Mouse (Mus musculus) hindbrain, embryonic 13.5 days (tissue): ENCODE measurements around the gene Rgs6. TPM values are rescaled to one million over a fixed set of nuclear protein-coding genes. Genes with fewer than 3 reads are reported as not detected.

ENCODE experiments used
- ATAC-seq: fragments of 200-750 bp; cut with Nextera tagmentation; 2 replicates; pipeline ENCODE4 v1.8.0; 2017; ENCODE audit warnings: moderate TSS enrichment; ENCODE audit not compliant: low FRiP score
- H3K27ac ChIP-seq: fragments of 300-500 bp; sonication (generic); 2 replicates; pipeline ENCODE4 v1.5.1; 2015; ENCODE audit warnings: inconsistent platforms, mild to moderate bottlenecking, moderate library complexity
- H3K27me3 ChIP-seq: fragments of 300-500 bp; sonication (generic); 2 replicates; pipeline ENCODE4 v1.6.1; 2015; ENCODE audit warnings: mild to moderate bottlenecking, inconsistent platforms
- H3K36me3 ChIP-seq: fragments of 300-500 bp; sonication (generic); 2 replicates; pipeline ENCODE4 v1.6.1; 2015; ENCODE audit warnings: mild to moderate bottlenecking, inconsistent platforms
- H3K4me1 ChIP-seq: fragments of 300-500 bp; sonication (generic); replicated peaks from 2 replicates; pipeline ENCODE4 v1.6.1; 2015; ENCODE audit warnings: inconsistent platforms
- H3K4me2 ChIP-seq: fragments of 300-500 bp; sonication (generic); 2 replicates; pipeline ENCODE4 v1.6.1; 2015; ENCODE audit warnings: inconsistent platforms, mild to moderate bottlenecking, moderate library complexity
- H3K4me3 ChIP-seq: fragments of 300-500 bp; sonication (generic); 2 replicates; pipeline ENCODE4 v1.5.1; 2015; ENCODE audit warnings: mild to moderate bottlenecking, inconsistent platforms
- H3K9ac ChIP-seq: fragments of 300-500 bp; sonication (generic); 2 replicates; pipeline ENCODE4 v1.6.1; 2015; ENCODE audit warnings: mild to moderate bottlenecking, inconsistent platforms
- H3K9me3 ChIP-seq: fragments of 300-500 bp; sonication (generic); 2 replicates; pipeline ENCODE4 v1.6.1; 2016; ENCODE audit warnings: inconsistent platforms
- WGBS: fragments of 180-500 bp; shearing (Covaris S2); methylation state at CpG from one replicate; pipeline ENCODE4 v1.1.7; 2015; 5-methylcytosine and 5-hydroxymethylcytosine counted together
- polyA plus RNA-seq: library from polyadenylated mRNA; unstranded; fragments of >200 nt; fragmentation: Nextera tagmentation; extraction: Ambion mirVana; gene quantifications from 2 replicates; pipeline ENCODE4 v1.2.1, GENCODE M21; 2015

Gene Rgs6
- polyA plus RNA-seq = 7.1 and 7.4 TPM in 2 replicates

DNA sequence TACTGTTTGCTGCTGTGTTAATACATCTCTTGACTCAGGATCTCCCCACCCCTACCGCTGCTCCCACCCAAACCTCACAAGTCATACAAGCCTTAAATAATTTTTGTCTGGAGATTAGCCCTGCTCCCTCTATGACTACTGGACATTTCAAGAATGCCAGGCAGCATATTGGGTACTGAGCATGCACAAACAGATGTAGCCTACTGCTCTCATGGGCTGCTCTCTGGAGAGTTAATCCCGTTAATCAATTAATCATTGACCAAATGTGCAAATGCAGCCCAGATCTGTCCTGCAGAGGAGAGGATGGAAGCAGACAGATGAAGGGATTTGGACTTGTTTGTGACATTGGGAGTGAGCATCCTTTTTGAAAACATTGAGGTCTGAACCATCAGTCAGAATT is at the start of gene Rgs6:
Gene Rgs6 (plus strand): TSS at position 276 of the 400 bp plus-strand sequence.
- Histone ChIP-seq H3K36me3 (no peaks in the 10 kb centered on the region), H3K4me3 (no peak within 1 kb of the TSS), H3K27ac (no peak within 1 kb of the TSS), H3K9ac (no peak within 1 kb of the TSS), H3K9me3 (no peaks in the 10 kb centered on the region), H3K4me2 (peak within 1 kb of the TSS; percentile 10; the same call in 1 of the 2 replicates), H3K4me1 (peaks cover 19% of the 10 kb centered on the region), H3K27me3 (no peaks in the 10 kb centered on the region)
- no peak for ATAC-seq
- 78% methylated on average over 2 of the region's 2 CpGs for WGBS

DNA sequence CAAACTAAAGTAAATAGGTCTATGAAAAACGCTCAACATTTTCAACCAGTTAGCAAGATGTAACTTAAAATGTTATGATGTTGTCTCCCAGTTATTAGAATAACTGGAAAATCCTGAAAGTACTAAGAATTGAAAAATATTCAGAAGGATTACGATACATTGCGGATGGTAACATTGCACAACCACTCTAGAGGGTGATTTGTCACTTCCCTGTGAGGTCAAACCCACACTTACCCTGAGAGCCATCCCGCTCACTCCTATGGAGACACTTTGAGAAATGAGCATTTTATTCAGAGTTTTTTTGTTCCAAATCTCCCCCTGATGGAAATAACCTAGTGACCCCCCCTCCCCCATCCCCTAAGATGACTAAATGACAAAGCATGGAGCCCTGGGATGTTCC is 41.0 kb upstream of the Rgs6 start:
- no peaks in the 10 kb centered on the region for H3K36me3 ChIP-seq
- H3K9ac ChIP-seq = no peak overlapping the region
- no peak overlapping the region for H3K27ac ChIP-seq
- H3K27me3 ChIP-seq = no peaks in the 10 kb centered on the region
- no peak overlapping the region for H3K4me3 ChIP-seq
- ATAC-seq = no peak
- 80% methylated on average over 4 of the region's 4 CpGs for WGBS
- H3K9me3 ChIP-seq = peaks cover 13% of the 10 kb centered on the region; the same call in 1 of the 2 replicates
- H3K4me2 ChIP-seq = no peak overlapping the region
- no peaks in the 10 kb centered on the region for H3K4me1 ChIP-seq

DNA sequence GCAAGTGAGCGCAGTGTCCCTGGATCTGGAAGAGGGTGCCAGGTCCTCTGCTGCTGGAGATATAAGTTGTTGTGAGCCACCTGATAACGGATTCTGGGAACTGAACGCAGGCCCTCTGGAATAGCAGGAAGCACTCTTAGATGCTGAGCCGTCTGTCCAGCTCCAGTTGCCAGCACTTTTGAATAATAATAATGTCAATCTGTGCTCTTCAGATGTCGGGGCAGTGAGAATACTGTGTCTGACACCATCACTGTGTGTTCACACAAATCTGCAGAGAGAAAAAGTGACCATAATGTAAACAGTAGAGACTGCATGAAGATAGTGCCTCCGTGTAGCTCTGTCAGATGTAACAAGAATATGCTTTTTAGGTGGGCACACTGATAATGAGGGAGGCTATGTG is 38.9 kb upstream of the Rgs6 start:
- Histone ChIP-seq H3K4me2 (no peak overlapping the region), H3K4me3 (no peak overlapping the region), H3K36me3 (no peaks in the 10 kb centered on the region), H3K4me1 (no peaks in the 10 kb centered on the region), H3K27ac (no peak overlapping the region), H3K9me3 (peaks cover 13% of the 10 kb centered on the region; the same call in 1 of the 2 replicates), H3K9ac (no peak overlapping the region), H3K27me3 (no peaks in the 10 kb centered on the region)
- no peak for ATAC-seq
- WGBS = 83% methylated on average over 6 of the region's 6 CpGs

DNA sequence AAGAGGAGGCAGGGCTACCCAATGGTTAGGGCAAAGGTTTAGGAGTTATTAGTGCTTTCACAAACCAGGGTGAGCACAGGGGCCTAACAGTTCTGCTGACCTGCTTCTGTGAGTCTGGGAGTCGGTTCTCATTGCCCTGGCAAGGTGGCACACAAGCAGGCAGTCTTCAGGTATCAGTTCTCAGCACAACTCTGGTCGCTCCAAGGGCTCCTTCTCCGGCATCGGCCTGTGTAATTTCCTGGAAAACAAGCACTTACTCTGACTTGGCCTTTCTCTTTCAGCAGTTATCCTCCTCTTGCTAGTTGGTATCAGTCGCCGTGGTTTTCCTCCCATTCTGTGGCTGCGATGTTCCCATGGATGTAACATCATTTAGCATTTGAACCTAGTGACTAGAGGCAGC is 38.0 kb upstream of the Rgs6 start:
- no peak for ATAC-seq
- Histone ChIP-seq H3K4me2 (no peak overlapping the region), H3K27me3 (no peaks in the 10 kb centered on the region), H3K36me3 (no peaks in the 10 kb centered on the region), H3K4me1 (no peaks in the 10 kb centered on the region), H3K9me3 (peaks cover 13% of the 10 kb centered on the region; the same call in 1 of the 2 replicates), H3K27ac (no peak overlapping the region), H3K9ac (no peak overlapping the region), H3K4me3 (no peak overlapping the region)
- 88% methylated on average over 7 of the region's 7 CpGs for WGBS

DNA sequence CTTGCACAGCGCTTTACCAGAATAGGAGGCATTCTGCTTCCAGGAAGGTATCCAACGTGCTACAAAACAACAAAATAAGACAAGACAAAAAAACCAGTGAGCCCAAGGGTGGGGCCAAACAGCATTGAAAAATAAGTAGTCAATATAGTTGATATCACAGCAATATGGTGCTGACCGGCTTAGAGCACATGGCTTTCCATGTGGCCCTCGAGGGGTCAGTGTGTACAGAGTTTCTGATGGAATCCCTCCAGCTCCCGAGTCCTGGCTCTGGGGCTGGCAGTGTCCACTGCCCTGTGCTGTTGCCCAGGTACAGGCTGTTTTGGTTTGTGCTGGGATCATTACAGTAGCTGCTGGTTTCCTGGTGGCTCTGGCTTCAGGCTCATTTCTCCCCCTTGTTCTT is 35.7 kb upstream of the Rgs6 start:
- Histone ChIP-seq H3K9me3 (peaks cover 13% of the 10 kb centered on the region; the same call in 1 of the 2 replicates), H3K27ac (no peak overlapping the region), H3K9ac (no peak overlapping the region), H3K36me3 (no peaks in the 10 kb centered on the region), H3K4me1 (no peaks in the 10 kb centered on the region), H3K27me3 (no peaks in the 10 kb centered on the region), H3K4me2 (no peak overlapping the region), H3K4me3 (no peak overlapping the region)
- no peak for ATAC-seq
- WGBS = 92% methylated on average over 5 of the region's 5 CpGs

DNA sequence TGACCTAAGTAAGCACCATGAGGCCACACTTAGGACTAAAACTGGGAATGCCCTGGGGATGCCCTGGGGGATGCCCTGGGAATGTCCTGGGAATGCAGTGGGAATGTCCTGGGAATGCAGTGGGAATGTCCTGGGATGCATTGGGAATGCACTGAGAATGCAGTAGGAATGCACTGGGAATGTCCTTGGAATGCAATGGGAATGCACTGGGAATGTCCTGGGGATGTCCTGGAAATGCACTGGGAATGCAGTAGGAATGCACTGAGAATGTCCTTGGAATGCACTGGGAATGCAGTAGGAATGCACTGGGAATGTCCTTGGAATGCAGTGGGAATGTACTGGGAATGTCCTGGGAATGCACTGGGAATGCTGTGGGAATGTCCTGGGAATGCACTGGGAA is 25.2 kb upstream of the Rgs6 start:
- Histone ChIP-seq H3K4me2 (no peak overlapping the region), H3K36me3 (no peaks in the 10 kb centered on the region), H3K4me3 (no peak overlapping the region), H3K9ac (no peak overlapping the region), H3K4me1 (no peaks in the 10 kb centered on the region), H3K27me3 (no peaks in the 10 kb centered on the region), H3K27ac (no peak overlapping the region), H3K9me3 (no peaks in the 10 kb centered on the region)
- ATAC-seq = no peak

DNA sequence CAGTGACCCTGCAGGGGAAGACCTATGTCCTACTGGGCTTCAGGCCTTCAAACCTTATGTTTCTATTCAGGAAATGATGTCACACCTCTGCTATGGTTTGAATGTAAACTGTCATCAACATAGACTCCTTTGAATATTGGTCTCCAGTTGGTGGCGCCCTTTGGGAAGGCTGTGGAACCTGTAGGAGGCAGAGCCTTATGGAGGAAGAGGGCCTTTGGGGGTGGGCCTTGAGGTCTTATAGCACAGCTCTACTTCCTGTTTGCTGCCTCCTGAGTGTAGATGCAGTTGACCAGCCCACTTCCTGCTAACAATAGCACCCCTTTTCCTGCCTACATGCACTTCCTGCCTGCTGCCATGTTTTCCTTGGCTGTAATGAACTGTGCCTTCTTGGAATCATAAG is 19.7 kb upstream of the Rgs6 start:
- Histone ChIP-seq H3K27ac (0 out of 2 replicates have a peak overlapping the region, but pooled peaks have one; percentile 58), H3K4me3 (no peak overlapping the region), H3K27me3 (no peaks in the 10 kb centered on the region), H3K4me2 (no peak overlapping the region), H3K36me3 (no peaks in the 10 kb centered on the region), H3K4me1 (no peaks in the 10 kb centered on the region), H3K9ac (no peak overlapping the region), H3K9me3 (no peaks in the 10 kb centered on the region)
- 100% methylated on average over 1 of the region's 1 CpGs for WGBS
- ATAC-seq = no peak

DNA sequence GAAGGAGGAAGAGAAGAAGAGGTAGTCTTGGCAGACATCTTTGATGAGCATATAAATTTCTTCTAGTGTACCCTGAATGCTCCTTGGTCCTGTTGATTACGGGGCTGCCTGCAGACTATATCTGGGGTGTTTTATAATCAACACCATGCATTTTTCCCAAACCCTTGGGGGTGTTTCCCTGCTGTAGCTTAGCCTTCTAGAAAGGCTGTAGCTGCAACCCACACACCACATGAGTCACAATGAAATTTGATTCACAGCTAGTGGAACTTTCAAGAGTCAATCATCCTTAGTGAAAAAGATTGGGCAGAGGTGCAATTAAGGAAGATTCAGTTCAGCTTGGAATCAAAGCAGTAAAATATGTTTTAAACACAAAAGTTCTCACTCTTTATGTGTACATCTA is 15.4 kb upstream of the Rgs6 start:
- 87% methylated on average over 1 of the region's 1 CpGs for WGBS
- H3K9me3 ChIP-seq = no peaks in the 10 kb centered on the region
- H3K27me3 ChIP-seq = no peaks in the 10 kb centered on the region
- no peaks in the 10 kb centered on the region for H3K4me1 ChIP-seq
- no peak overlapping the region for H3K4me3 ChIP-seq
- H3K4me2 ChIP-seq = no peak overlapping the region
- ATAC-seq = no peak
- no peak overlapping the region for H3K9ac ChIP-seq
- no peak overlapping the region for H3K27ac ChIP-seq
- H3K36me3 ChIP-seq = no peaks in the 10 kb centered on the region

DNA sequence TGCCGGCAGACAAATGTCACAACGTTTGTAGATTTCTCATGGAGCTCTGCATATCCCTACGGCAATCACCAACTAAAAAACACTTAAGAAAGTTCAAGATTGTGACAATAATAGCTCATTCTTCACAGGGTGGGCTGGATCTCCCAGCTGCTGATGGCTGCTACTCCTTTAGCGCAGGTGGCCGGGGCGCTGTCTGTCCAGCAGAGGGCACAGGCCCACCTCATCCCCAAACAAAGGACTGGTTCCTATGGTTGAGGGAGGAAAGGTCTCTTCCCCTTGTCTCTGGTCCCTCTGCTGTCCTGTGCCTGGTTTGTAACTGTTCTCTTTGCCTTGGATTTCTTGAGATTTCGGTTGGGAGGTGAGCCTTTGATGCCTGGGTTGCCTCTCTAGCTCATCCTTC is 1.5 kb upstream of the Rgs6 start:
- H3K9ac ChIP-seq = no peak overlapping the region
- no peaks in the 10 kb centered on the region for H3K36me3 ChIP-seq
- no peak overlapping the region for H3K27ac ChIP-seq
- no peak overlapping the region for H3K4me3 ChIP-seq
- H3K27me3 ChIP-seq = no peaks in the 10 kb centered on the region
- no peak overlapping the region for H3K4me2 ChIP-seq
- no peaks in the 10 kb centered on the region for H3K9me3 ChIP-seq
- H3K4me1 ChIP-seq = peaks cover 19% of the 10 kb centered on the region
- no peak for ATAC-seq
- 52% methylated on average over 7 of the region's 7 CpGs for WGBS

DNA sequence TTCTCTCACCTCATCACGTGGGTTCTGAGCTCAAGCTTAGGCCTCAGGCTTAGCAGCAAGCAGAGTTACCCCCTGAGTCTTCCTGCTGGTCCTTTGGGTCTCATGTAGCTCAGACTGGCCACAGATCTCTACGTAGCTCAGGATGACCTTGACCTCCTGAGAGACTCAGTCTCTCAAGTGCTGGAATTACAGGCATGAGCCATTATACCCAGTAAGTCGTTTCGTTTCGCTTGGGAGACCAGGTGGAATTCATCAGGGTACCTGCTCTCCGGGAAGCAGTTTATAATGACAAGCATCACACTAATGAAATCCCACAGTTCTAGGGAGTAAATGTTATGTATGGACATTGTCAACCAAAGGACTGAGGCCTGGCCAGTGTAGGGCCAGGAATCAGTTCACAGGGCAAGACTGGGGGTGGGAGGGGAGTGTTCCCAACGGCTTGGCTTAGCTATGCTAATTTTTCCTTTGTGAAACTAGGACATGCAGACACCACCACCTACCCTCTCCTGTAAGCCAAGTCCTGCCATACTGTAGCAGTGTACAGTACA is 670 bp upstream of the Rgs6 start:
- Histone ChIP-seq H3K4me2 (no peak overlapping the region), H3K4me3 (no peak overlapping the region), H3K9me3 (no peaks in the 10 kb centered on the region), H3K27me3 (no peaks in the 10 kb centered on the region), H3K36me3 (no peaks in the 10 kb centered on the region), H3K9ac (no peak overlapping the region), H3K4me1 (peaks cover 19% of the 10 kb centered on the region), H3K27ac (no peak overlapping the region)
- no peak for ATAC-seq
- WGBS = 60% methylated on average over 7 of the region's 7 CpGs

DNA sequence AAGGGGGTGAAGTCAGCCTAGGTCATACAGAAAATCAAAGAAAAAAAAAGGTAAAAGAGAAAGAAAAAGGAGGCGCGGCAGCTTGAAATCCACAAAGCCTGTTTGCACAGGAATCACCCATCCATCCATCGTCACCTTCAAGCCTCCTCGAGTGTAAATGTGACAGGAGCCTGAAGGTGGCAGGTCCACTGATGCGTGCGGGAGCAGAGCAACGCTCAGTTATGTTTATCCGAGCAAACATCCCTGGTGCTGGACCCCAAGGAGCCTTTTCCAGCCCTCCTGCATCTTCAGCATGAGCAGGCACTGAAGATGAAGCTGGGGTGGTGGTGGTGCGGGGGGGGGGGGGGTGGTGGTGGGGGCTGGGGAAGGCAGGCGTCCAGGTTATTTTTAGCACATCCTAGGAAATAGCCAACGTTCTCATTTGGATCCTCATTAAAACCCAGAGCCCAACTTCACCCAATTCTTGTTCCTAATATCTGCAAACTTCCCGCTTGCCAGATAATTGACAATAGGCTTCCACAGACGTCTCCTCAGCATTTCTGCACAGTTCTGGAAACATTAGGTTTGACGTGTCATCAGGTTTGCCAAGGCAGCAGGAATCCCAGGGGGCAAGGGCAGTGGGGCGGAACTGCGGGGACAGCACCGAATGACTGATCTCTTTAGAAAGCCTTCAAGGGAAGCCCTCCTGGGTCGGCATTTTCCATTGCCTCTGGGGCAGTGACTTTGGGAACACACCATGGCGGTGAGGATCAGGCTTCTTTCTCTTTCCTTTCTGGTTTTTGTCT is 946 bp downstream of the Rgs6 start:
- Histone ChIP-seq H3K4me3 (no peak overlapping the region), H3K36me3 (no peaks in the 10 kb centered on the region), H3K9ac (no peak overlapping the region), H3K4me2 (peak overlapping the region; percentile 10; the same call in 1 of the 2 replicates), H3K27ac (no peak overlapping the region), H3K4me1 (peaks cover 19% of the 10 kb centered on the region), H3K27me3 (no peaks in the 10 kb centered on the region), H3K9me3 (peaks cover 7% of the 10 kb centered on the region)
- ATAC-seq = no peak
- 24% methylated on average over 18 of the region's 19 CpGs for WGBS

DNA sequence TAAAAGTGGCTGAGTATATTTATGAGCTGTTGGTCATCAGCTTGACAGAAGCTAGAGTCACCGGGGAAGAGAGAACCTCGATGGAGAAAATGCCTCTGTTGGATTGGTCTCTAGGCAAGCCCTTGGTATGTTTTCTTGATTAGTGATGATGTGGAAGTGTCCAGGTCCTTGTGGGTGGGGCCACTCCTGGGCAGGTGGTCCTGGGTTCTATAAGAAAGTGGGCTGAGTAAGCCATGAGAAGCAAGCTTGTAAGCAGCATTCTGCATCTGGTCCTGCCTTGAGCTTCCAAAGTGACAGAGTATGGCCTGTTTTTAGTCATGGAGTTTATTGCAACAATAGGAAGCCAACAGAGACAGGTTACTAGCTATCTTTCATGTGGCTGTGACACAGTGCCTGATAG is 10.9 kb downstream of the Rgs6 start:
- no peaks in the 10 kb centered on the region for H3K36me3 ChIP-seq
- no peak for ATAC-seq

DNA sequence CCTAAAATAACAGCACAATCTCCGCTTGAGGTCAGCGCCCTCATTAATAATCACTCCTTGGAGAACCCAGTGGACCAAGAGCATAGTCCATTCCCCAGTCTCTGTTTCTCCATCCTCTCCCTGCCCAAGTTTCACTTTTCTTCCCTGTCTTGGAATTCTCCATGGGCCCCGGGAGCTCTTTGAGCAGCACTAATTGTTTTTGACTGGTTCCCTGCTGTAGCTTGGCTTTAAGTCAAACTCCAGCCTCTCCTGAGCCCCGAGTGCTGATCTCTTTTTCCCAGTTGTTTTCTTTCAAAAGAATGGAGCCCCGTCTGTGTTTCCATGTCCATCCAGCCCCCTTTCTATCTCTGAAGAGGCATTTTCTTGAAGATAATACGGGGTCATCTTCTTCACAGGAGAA is 12.3 kb downstream of the Rgs6 start:
- Histone ChIP-seq H3K27me3 (no peaks in the 10 kb centered on the region), H3K9ac (no peak overlapping the region), H3K4me3 (no peak overlapping the region), H3K36me3 (no peaks in the 10 kb centered on the region), H3K27ac (no peak overlapping the region), H3K4me1 (peaks cover 5% of the 10 kb centered on the region), H3K9me3 (no peaks in the 10 kb centered on the region), H3K4me2 (no peak overlapping the region)
- WGBS = 53% methylated on average over 6 of the region's 6 CpGs
- no peak for ATAC-seq

More for the DNA sequence above, 10.9 kb downstream of the Rgs6 start:
- H3K9me3 ChIP-seq = no peaks in the 10 kb centered on the region
- H3K4me3 ChIP-seq = no peak overlapping the region
- H3K4me1 ChIP-seq = peaks cover 5% of the 10 kb centered on the region
- H3K27me3 ChIP-seq = no peaks in the 10 kb centered on the region
- H3K27ac ChIP-seq = no peak overlapping the region
- H3K4me2 ChIP-seq = no peak overlapping the region
- no peak overlapping the region for H3K9ac ChIP-seq
- WGBS = 96% methylated on average over 2 of the region's 2 CpGs
